ENCODE assay signal across 11 mouse cellular contexts in the genomic region with DNA sequence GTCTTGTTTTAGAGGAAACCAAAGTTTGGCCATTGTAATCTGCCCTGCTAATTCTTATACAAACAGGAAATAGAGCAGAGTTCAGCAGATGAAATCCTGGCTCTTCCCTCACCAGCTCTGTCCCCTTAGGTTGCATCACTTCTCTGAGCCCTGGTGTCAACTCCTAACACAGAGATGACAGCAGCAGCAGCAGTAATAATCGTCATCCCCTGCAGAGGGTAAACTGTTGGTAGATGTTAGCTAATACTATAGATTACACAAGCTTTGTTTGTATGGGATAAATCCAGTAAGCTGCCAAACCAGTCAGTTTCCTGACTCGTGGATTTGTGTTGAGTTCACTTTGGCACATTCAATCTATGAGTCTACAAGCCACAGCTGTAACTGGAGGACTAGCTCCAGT. TPM values are rescaled to one million over a fixed set of nuclear protein-coding genes. Genes with fewer than 3 reads are reported as not detected.
DNase-seq lines count a peak whose midpoint lies in the region; ATAC-seq and TF ChIP-seq lines count a peak whose summit lies in the region.
"Had no signal": no experiment of that assay in that cellular context is flagged by ENCODE, and none has a peak within 500 bp of the region (broad histone marks: within the 10 kb centered on the region; RNA-seq: fewer than 3 reads in every experiment).

No protein-coding gene starts in this region.

- H3K9me3 ChIP-seq in lung, embryonic 15.5 days = no peaks in the 10 kb centered on the region
- no peaks in the 10 kb centered on the region for H3K9me3 ChIP-seq in liver, embryonic 11.5 days (ENCODE audit: control insufficient read depth, low read length)
- no peaks in the 10 kb centered on the region for H3K9me3 ChIP-seq in forebrain, embryonic 12.5 days
- no peaks in the 10 kb centered on the region for H3K9me3 ChIP-seq in midbrain, postnatal 0 days (ENCODE audit: low read length)
- H3K9me3 ChIP-seq: hindbrain, embryonic 15.5 days had no signal

- H3K4me3 ChIP-seq in lung, embryonic 15.5 days = no peak overlapping the region
- no peak overlapping the region for H3K4me3 ChIP-seq in liver, embryonic 11.5 days (ENCODE audit: low read depth, low read length)
- no peak overlapping the region for H3K4me3 ChIP-seq in forebrain, embryonic 12.5 days (replicated peaks)
- no peak overlapping the region for H3K4me3 ChIP-seq in midbrain, postnatal 0 days (ENCODE audit: low read depth, low read length)
- H3K4me3 ChIP-seq: hindbrain, embryonic 15.5 days; myocyte had no signal

- no peak overlapping the region for H3K9ac ChIP-seq in lung, embryonic 15.5 days
- H3K9ac ChIP-seq in liver, embryonic 11.5 days (ENCODE audit: low read depth, low read length) = no peak overlapping the region
- no peak overlapping the region for H3K9ac ChIP-seq in forebrain, embryonic 12.5 days
- H3K9ac ChIP-seq in midbrain, postnatal 0 days (replicated peaks; ENCODE audit: low read length, poor library complexity, severe bottlenecking) = no peak overlapping the region
- H3K9ac ChIP-seq: hindbrain, embryonic 15.5 days had no signal

- H3K27ac ChIP-seq in lung, embryonic 15.5 days = peak overlapping the region; percentile 75
- no peak overlapping the region for H3K27ac ChIP-seq in liver, embryonic 11.5 days (ENCODE audit: low read depth, low read length)
- no peak overlapping the region for H3K27ac ChIP-seq in forebrain, embryonic 12.5 days
- H3K27ac ChIP-seq in midbrain, postnatal 0 days (ENCODE audit: low read depth, low read length) = no peak overlapping the region
- H3K27ac ChIP-seq: hindbrain, embryonic 15.5 days had no signal

- TF ChIP-seq CTCF in midbrain, postnatal 0 days (IDR thresholded peaks at IDR 0.05) = no peak

- H3K36me3 ChIP-seq in lung, embryonic 15.5 days = no peaks in the 10 kb centered on the region
- no peaks in the 10 kb centered on the region for H3K36me3 ChIP-seq in liver, embryonic 11.5 days (ENCODE audit: control insufficient read depth, insufficient read depth, low read length)
- H3K36me3 ChIP-seq in forebrain, embryonic 12.5 days (replicated peaks) = no peaks in the 10 kb centered on the region
- no peaks in the 10 kb centered on the region for H3K36me3 ChIP-seq in midbrain, postnatal 0 days (ENCODE audit: insufficient read depth, low read length)
- H3K36me3 ChIP-seq: hindbrain, embryonic 15.5 days had no signal

- peak; percentile 75; the same call in 1 of the 2 replicates for ATAC-seq in lung, embryonic 15.5 days (ENCODE audit: borderline replicate concordance, extremely low read depth, low FRiP score, low TSS enrichment)
- peak; percentile 57; the same call in 1 of the 2 replicates for ATAC-seq in liver, embryonic 11.5 days (replicated peaks; ENCODE audit: low FRiP score)
- ATAC-seq in forebrain, embryonic 12.5 days (ENCODE audit: low FRiP score) = no peak
- no peak for ATAC-seq in midbrain, postnatal 0 days (ENCODE audit: low FRiP score)

- DNase-seq in lung, postnatal 14 days = no peak
- no peak for DNase-seq in liver, embryonic 11.5 days (ENCODE audit: low spot score)
- DNase-seq in lung, postnatal 36 days = peak; percentile 42
- no peak for DNase-seq in midbrain, postnatal 0 days (ENCODE audit: low spot score)
- no peak for DNase-seq in cerebellum, postnatal 4 days (ENCODE audit: low spot score in 2 of 2)
- DNase-seq: kidney, adult 9 months; left cerebral cortex, postnatal 4 days had no signal

- H3K27me3 ChIP-seq in lung, embryonic 15.5 days = no peaks in the 10 kb centered on the region
- no peaks in the 10 kb centered on the region for H3K27me3 ChIP-seq in liver, embryonic 11.5 days (replicated peaks; ENCODE audit: control insufficient read depth, insufficient read depth, low read length)
- no peaks in the 10 kb centered on the region for H3K27me3 ChIP-seq in forebrain, embryonic 12.5 days
- H3K27me3 ChIP-seq in midbrain, postnatal 0 days (ENCODE audit: insufficient read depth, low read length) = no peaks in the 10 kb centered on the region
- H3K27me3 ChIP-seq: hindbrain, embryonic 15.5 days had no signal

- peaks cover 44% of the 10 kb centered on the region for H3K4me1 ChIP-seq in lung, embryonic 15.5 days
- peaks cover 14% of the 10 kb centered on the region for H3K4me1 ChIP-seq in liver, embryonic 11.5 days (replicated peaks; ENCODE audit: control insufficient read depth, insufficient read depth, low read length)
- 0 out of 2 replicates have a peak, but pooled peaks cover 5% of the 10 kb centered on the region for H3K4me1 ChIP-seq in forebrain, embryonic 12.5 days
- no peaks in the 10 kb centered on the region for H3K4me1 ChIP-seq in midbrain, postnatal 0 days (ENCODE audit: insufficient read depth, low read length)

- H3K4me2 ChIP-seq in lung, embryonic 15.5 days = no peak overlapping the region
- no peak overlapping the region for H3K4me2 ChIP-seq in liver, embryonic 11.5 days
- H3K4me2 ChIP-seq in forebrain, embryonic 12.5 days = no peak overlapping the region
- no peak overlapping the region for H3K4me2 ChIP-seq in midbrain, postnatal 0 days (ENCODE audit: low read depth, low read length, poor library complexity, severe bottlenecking)
- H3K4me2 ChIP-seq: hindbrain, embryonic 15.5 days had no signal

- 12% methylated on average over 2 of the region's 2 CpGs for WGBS in lung, embryonic 15.5 days
- 48% methylated on average over 2 of the region's 2 CpGs for WGBS in liver, embryonic 11.5 days
- WGBS in forebrain, embryonic 12.5 days = 70% methylated on average over 2 of the region's 2 CpGs
- 65% methylated on average over 2 of the region's 2 CpGs for WGBS in midbrain, postnatal 0 days

RNA-seq across cellular contexts. Expression of gene Serinc5, which starts 40.1 kb away (rescaled TPM):
- polyA plus RNA-seq in lung, embryonic 15.5 days (2015; fragmentation: Nextera tagmentation; extraction: Ambion mirVana) = 23.4 and 26.0 TPM in 2 replicates
- polyA plus RNA-seq in liver, embryonic 11.5 days (2014; fragmentation: Nextera tagmentation; extraction: Ambion mirVana) = 27.5 and 30.3 TPM in 2 replicates
- 9.5 and 10.0 TPM in 2 replicates for polyA plus RNA-seq in forebrain, embryonic 12.5 days (2016; fragmentation: Nextera tagmentation; extraction: Ambion mirVana)
- 38.4 and 40.7 TPM in 2 replicates for total RNA-seq in midbrain, postnatal 0 days (2014; rRNA removed)
- polyA plus RNA-seq in midbrain, postnatal 0 days (2015; fragmentation: Nextera tagmentation; extraction: Ambion mirVana) = 12.8 and 13.5 TPM in 2 replicates

Comparison
In these comparisons a context has a peak if more than half of its experiments do, and no peak if none do; other contexts are left out.
1. ATAC-seq: peak in lung, embryonic 15.5 days (single experiment) and liver, embryonic 11.5 days (single experiment); none in forebrain, embryonic 12.5 days (single experiment) and midbrain, postnatal 0 days (single experiment).